Mouse (Mus musculus): ENCODE data around the gene Stard9.

GRCm38 (mm10) chr2:120628886-120629735 is at the start of gene Stard9:
- TF ChIP-seq E2F4 (IDR thresholded peaks at IDR 0.05; ENCODE audit: insufficient read depth) (no peak), POLR2A (IDR thresholded peaks at IDR 0.05; ENCODE audit: insufficient read length, low read depth) (peak; percentile 83), MYOD1 (IDR thresholded peaks at IDR 0.05; ENCODE audit: control insufficient read depth in 1 of 3, insufficient read length in 2 of 3, low read depth in 2 of 3) (peak in 2 of 3 experiments; percentile 39 to 49)

All from myocyte (in vitro differentiated cells).